Mouse (Mus musculus) liver, embryonic 11.5 days (tissue): ENCODE measurements around the gene Pym1. TPM values are rescaled to one million over a fixed set of nuclear protein-coding genes. Genes with fewer than 3 reads are reported as not detected.

Experiments
- ATAC-seq: fragments of 200-750 bp; cut with Nextera tagmentation; replicated peaks from 2 replicates; pipeline ENCODE4 v1.8.0; 2017; ENCODE audit warnings: moderate number of reproducible peaks, mild to moderate bottlenecking, moderate TSS enrichment, moderate library complexity; ENCODE audit not compliant: low FRiP score
- DNase-seq: peaks from one replicate; pipeline ENCODE4 v3.0.0-alpha.2; 2017; ENCODE audit warnings: low spot score
- H3K27ac ChIP-seq: fragments of 300-500 bp; sonication (generic); 2 replicates; pipeline ENCODE4 v1.5.1; 2014; ENCODE audit warnings: mild to moderate bottlenecking, low read depth, low read length, control low read depth
- H3K27me3 ChIP-seq: fragments of 300-500 bp; sonication (generic); replicated peaks from 2 replicates; pipeline ENCODE4 v1.6.1; 2014; ENCODE audit warnings: low read length, mixed read lengths; ENCODE audit not compliant: control insufficient read depth, insufficient read depth
- H3K36me3 ChIP-seq: fragments of 300-500 bp; sonication (generic); 2 replicates; pipeline ENCODE4 v1.6.1; 2014; ENCODE audit warnings: mild to moderate bottlenecking, low read length, moderate library complexity, mixed read lengths; ENCODE audit not compliant: control insufficient read depth, insufficient read depth
- H3K4me1 ChIP-seq: fragments of 300-500 bp; sonication (generic); replicated peaks from 2 replicates; pipeline ENCODE4 v1.6.1; 2014; ENCODE audit warnings: low read length, mixed read lengths; ENCODE audit not compliant: control insufficient read depth, insufficient read depth
- H3K4me2 ChIP-seq: fragments of 300-500 bp; sonication (generic); 2 replicates; pipeline ENCODE4 v1.6.1; 2014; ENCODE audit warnings: mild to moderate bottlenecking, control low read depth, moderate library complexity
- H3K4me3 ChIP-seq: fragments of 300-500 bp; sonication (generic); 2 replicates; pipeline ENCODE4 v1.5.1; 2014; ENCODE audit warnings: low read depth, low read length, control low read depth
- H3K9ac ChIP-seq: fragments of 300-500 bp; sonication (generic); 2 replicates; pipeline ENCODE4 v1.6.1; 2014; ENCODE audit warnings: low read depth, low read length, control low read depth
- H3K9me3 ChIP-seq: fragments of 300-500 bp; sonication (generic); 2 replicates; pipeline ENCODE4 v1.6.1; 2016; ENCODE audit warnings: low read length, inconsistent platforms, mixed read lengths; ENCODE audit not compliant: control insufficient read depth
- WGBS: fragments of 180-500 bp; shearing (Covaris S2); extraction: QIAGEN DNeasy Blood & Tissue Kit; methylation state at CpG from one replicate; pipeline ENCODE4 v1.1.7; 2014; 5-methylcytosine and 5-hydroxymethylcytosine counted together
- polyA plus RNA-seq: library from polyadenylated mRNA; unstranded; fragments of >200 nt; fragmentation: Nextera tagmentation; extraction: Ambion mirVana; gene quantifications from 2 replicates; pipeline ENCODE4 v1.2.1, GENCODE M21; 2014

Gene Pym1
- polyA plus RNA-seq, 1 experiment from 2014 or later, result 42.1 TPM

DNA sequence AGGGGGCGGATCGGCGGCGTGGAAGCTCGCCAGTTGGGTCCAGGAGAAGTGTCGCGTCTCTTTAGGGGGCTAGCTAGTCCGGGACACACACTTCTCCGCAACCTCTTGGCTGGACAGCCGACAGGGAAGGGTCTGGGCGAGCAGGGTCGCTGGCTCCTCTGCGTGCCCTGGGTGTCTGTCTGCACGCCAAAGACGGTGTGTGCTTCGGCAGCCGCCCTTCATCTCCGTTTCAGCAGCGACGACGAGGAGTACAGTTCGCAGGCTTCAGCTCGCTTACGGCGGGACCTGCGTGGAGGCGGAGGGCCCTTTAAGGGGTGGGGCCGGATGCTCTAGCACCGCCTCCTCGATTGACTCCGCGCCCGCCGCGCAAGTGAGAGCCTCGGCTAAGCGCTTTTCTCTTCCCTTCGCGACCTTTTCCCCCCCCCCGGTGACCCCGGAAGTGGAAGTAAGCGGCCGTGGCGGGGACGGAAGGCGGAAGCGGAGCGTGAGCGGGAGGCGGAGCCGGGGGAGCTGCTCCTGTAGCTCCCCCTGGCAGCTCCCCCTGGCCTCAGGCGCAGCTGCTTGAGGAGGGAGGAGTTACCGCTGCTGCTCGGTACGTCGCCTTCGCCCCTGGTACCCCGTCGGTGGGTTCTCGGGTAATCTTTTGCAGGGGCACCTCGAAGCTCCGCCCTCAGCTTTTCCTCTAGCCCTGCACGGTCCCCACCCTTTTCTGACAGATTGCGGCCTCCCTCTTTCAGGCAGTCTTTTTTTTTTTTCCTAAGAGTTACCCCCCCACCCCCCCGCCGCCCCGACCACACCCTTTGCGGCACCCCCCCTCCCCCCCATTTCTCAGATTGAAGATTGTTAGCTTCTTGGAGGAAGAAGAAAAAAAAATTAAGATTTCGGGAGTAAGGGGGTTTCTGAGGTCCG, 57.7 kb downstream of the Pym1 start:
- Histone ChIP-seq H3K9ac (peak overlapping the region; percentile 76), H3K27me3 (no peaks in the 10 kb centered on the region), H3K9me3 (no peaks in the 10 kb centered on the region), H3K4me2 (peak overlapping the region; percentile 65), H3K4me1 (peaks cover 32% of the 10 kb centered on the region), H3K36me3 (peaks cover 5% of the 10 kb centered on the region; the same call in 1 of the 2 replicates), H3K4me3 (peak overlapping the region; percentile 69), H3K27ac (peak overlapping the region; percentile 87)
- peak; percentile 93 for ATAC-seq
- DNase-seq, result peak; percentile 99
- WGBS, result under 1% methylated on average over 69 of the region's 70 CpGs

DNA sequence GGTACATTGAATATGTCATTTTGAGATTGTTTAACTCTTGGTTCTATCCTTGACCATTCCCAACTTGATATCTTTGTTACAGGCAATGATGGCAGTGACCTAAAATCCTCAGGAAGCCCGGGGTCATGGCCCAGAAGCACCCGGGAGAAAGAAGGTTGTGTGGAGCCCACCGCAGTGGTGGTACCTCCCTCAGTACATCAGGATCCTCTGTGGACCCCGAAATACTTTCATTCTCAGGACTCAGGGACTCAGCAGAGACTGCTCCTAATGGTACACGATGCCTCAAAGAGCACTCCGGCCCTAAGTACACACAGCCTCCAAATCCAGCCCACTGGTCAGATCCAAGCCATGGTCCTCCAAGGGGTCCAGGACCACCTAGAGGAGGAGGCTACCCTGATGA, 58.4 kb downstream of the Pym1 start:
- no peak for DNase-seq
- H3K36me3 ChIP-seq, result peaks cover 5% of the 10 kb centered on the region; the same call in 1 of the 2 replicates
- peak overlapping the region; percentile 57 for H3K9ac ChIP-seq
- H3K27ac ChIP-seq, result peak overlapping the region; percentile 87
- WGBS, result 52% methylated on average over 6 of the region's 6 CpGs
- H3K9me3 ChIP-seq, result no peaks in the 10 kb centered on the region
- no peak for ATAC-seq
- H3K27me3 ChIP-seq, result no peaks in the 10 kb centered on the region
- peaks cover 32% of the 10 kb centered on the region for H3K4me1 ChIP-seq
- H3K4me2 ChIP-seq, result peak overlapping the region; percentile 65
- peak overlapping the region; percentile 69 for H3K4me3 ChIP-seq

DNA sequence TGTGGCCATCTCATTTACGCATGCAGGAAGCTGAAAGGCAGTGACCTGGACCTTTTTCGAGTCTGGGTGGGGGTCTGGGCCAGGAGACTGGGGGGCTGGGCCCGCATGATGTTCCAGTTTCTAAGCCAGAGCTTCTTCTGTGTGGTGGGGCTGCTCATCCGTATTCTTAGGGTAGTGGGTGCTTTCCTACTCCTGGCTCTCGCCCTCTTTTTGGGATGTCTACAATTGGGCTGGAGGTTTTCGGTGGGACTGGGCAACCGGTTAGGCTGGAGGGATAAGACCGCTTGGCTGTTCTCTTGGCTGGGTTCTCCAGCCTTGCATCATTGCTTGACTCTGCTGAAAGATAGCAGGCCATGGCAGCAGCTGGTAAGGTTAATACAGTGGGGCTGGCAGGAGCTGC, 59.3 kb downstream of the Pym1 start:
- Histone ChIP-seq H3K4me1 (peaks cover 32% of the 10 kb centered on the region), H3K27me3 (no peaks in the 10 kb centered on the region), H3K4me2 (peak overlapping the region; percentile 65), H3K36me3 (peaks cover 5% of the 10 kb centered on the region; the same call in 1 of the 2 replicates), H3K4me3 (peak overlapping the region; percentile 69), H3K9ac (peak overlapping the region; percentile 52), H3K9me3 (no peaks in the 10 kb centered on the region), H3K27ac (no peak overlapping the region)
- whole genome bisulfite sequencing, result 83% methylated on average over 8 of the region's 8 CpGs
- ATAC-seq (no peak), DNase-seq (no peak)

Other genes with a start within 250 kb of the Pym1 start
- gene Myl6b, start 249.2 kb upstream of the Pym1 start, polyA plus RNA-seq, result 3.9 and 4.2 TPM in 2 replicates
- gene Esyt1, start 222.0 kb upstream of the Pym1 start, polyA plus RNA-seq, result 19.1 TPM in 2 replicates
- gene Zc3h10, start 200.1 kb upstream of the Pym1 start, polyA plus RNA-seq, result 9.9 and 11.1 TPM in 2 replicates
- gene Rpl41, start 198.6 kb upstream of the Pym1 start, polyA plus RNA-seq, result 3,476 and 3,859 TPM in 2 replicates
- gene Pa2g4, start 181.9 kb upstream of the Pym1 start, polyA plus RNA-seq, result 384 and 397 TPM in 2 replicates
- 3.0 and 3.7 TPM in 2 replicates for gene Erbb3, start 158.2 kb upstream of the Pym1 start, polyA plus RNA-seq
- 848 and 955 TPM in 2 replicates for gene Rps26, start 121.1 kb upstream of the Pym1 start, polyA plus RNA-seq
- gene Ikzf4, start 101.9 kb upstream of the Pym1 start, polyA plus RNA-seq, result 0.96 and 1.3 TPM in 2 replicates
- 12.4 and 12.5 TPM in 2 replicates for gene Suox, start 73.8 kb upstream of the Pym1 start, polyA plus RNA-seq
- 46.9 and 47.1 TPM in 2 replicates for gene Rab5b, start 51.6 kb upstream of the Pym1 start, polyA plus RNA-seq
- gene Pmel, start 43.7 kb upstream of the Pym1 start, polyA plus RNA-seq, result 0.83 and 0.85 TPM in 2 replicates
- gene Cdk2, start 42.9 kb upstream of the Pym1 start, polyA plus RNA-seq, result 102 and 117 TPM in 2 replicates
- 4.6 and 5.5 TPM in 2 replicates for gene Dgka, start 3.0 kb upstream of the Pym1 start, polyA plus RNA-seq
- 9.2 and 10.2 TPM in 2 replicates for gene Mmp19, start 43.0 kb downstream of the Pym1 start, polyA plus RNA-seq
- 32.5 and 34.1 TPM in 2 replicates for gene Dnajc14, start 56.2 kb downstream of the Pym1 start, polyA plus RNA-seq
- gene Tmem198b, start 56.5 kb downstream of the Pym1 start, polyA plus RNA-seq, result 8.1 and 8.8 TPM in 2 replicates
- gene Sarnp, start 69.4 kb downstream of the Pym1 start, polyA plus RNA-seq, result 229 and 250 TPM in 2 replicates
- gene Ormdl2, start 73.8 kb downstream of the Pym1 start, polyA plus RNA-seq, result 114 and 116 TPM in 2 replicates
- 3.3 and 3.5 TPM in 2 replicates for gene Gdf11, start 143.8 kb downstream of the Pym1 start, polyA plus RNA-seq
- 193 and 198 TPM in 2 replicates for gene Cd63, start 153.1 kb downstream of the Pym1 start, polyA plus RNA-seq
- 11.1 and 13.1 TPM in 2 replicates for gene Rdh5, start 175.0 kb downstream of the Pym1 start, polyA plus RNA-seq
- 128 and 140 TPM in 2 replicates for gene Bloc1s1, start 176.1 kb downstream of the Pym1 start, polyA plus RNA-seq
- 0.14 and 0.21 TPM in 2 replicates for gene Itga7, start 185.9 kb downstream of the Pym1 start, polyA plus RNA-seq
- not detected in 2 replicates for gene Mettl7b, start 213.1 kb downstream of the Pym1 start, polyA plus RNA-seq
- not detected in 2 replicates for gene Olfr9, start 241.5 kb downstream of the Pym1 start, polyA plus RNA-seq